Mouse (Mus musculus) forebrain, embryonic 14.5 days (tissue): ENCODE measurements at regions not wholly inside any gene's neighbourhood (a gene's known extent, or its start where the extent isn't known, plus 50 kb on each side); places are given as distances from the start of the nearest gene placed in this dataset.

Experiments used
- ATAC-seq: fragments of 200-750 bp; cut with Nextera tagmentation; 2 replicates; pipeline ENCODE4 v1.8.0; 2017; ENCODE audit warnings: mild to moderate bottlenecking, moderate library complexity
- DNase-seq: peaks from one replicate; pipeline ENCODE4 v3.0.0-alpha.2; 2015; ENCODE audit warnings: low spot score
- H3K27ac ChIP-seq: fragments of 300-500 bp; sonication (generic); 2 replicates; pipeline ENCODE4 v1.5.1; 2014; ENCODE audit warnings: low read depth, mild to moderate bottlenecking, control low read depth, low read length, moderate library complexity
- H3K27me3 ChIP-seq: fragments of 300-500 bp; sonication (generic); replicated peaks from 2 replicates; pipeline ENCODE4 v1.6.1; 2014; ENCODE audit warnings: low read length, control low read depth, mixed read lengths; ENCODE audit not compliant: control insufficient read depth, insufficient read depth
- H3K36me3 ChIP-seq: fragments of 300-500 bp; sonication (generic); 2 replicates; pipeline ENCODE4 v1.6.1; 2014; ENCODE audit warnings: low read length, control low read depth; ENCODE audit not compliant: control insufficient read depth, insufficient read depth
- H3K4me1 ChIP-seq: fragments of 300-500 bp; sonication (generic); 2 replicates; pipeline ENCODE4 v1.6.1; 2014; ENCODE audit warnings: antibody characterized with exemption, low read length, control low read depth; ENCODE audit not compliant: control insufficient read depth, insufficient read depth
- H3K4me2 ChIP-seq: fragments of 300-500 bp; sonication (generic); 2 replicates; pipeline ENCODE4 v1.6.1; 2014; ENCODE audit warnings: mild to moderate bottlenecking, control low read depth, low read length
- H3K4me3 ChIP-seq: fragments of 300-500 bp; sonication (generic); 2 replicates; pipeline ENCODE4 v1.5.1; 2014; ENCODE audit warnings: low read depth, low read length, control low read depth
- H3K9ac ChIP-seq: fragments of 300-500 bp; sonication (generic); 2 replicates; pipeline ENCODE4 v1.6.1; 2014; ENCODE audit warnings: mild to moderate bottlenecking, low read length, control low read depth, moderate library complexity
- H3K9me3 ChIP-seq: fragments of 300-500 bp; sonication (generic); replicated peaks from 2 replicates; pipeline ENCODE4 v1.6.1; 2016; ENCODE audit warnings: low read length, control low read depth, mixed read lengths; ENCODE audit not compliant: control insufficient read depth
- WGBS: fragments of 180-500 bp; shearing (Covaris S2); extraction: QIAGEN DNeasy Blood & Tissue Kit; methylation state at CpG from one replicate; pipeline ENCODE4 v1.1.7; 2014; 5-methylcytosine and 5-hydroxymethylcytosine counted together

- no peaks in the 10 kb centered on the region for H3K9me3 ChIP-seq
- peak overlapping the region; percentile 53 for H3K4me2 ChIP-seq
- H3K27ac ChIP-seq: 0 out of 2 replicates have a peak overlapping the region, but pooled peaks have one; percentile 23
- DNase-seq: peak; percentile 58
- WGBS: 37% methylated on average over 5 of the region's 5 CpGs
- H3K9ac ChIP-seq: peak overlapping the region; percentile 50
- H3K27me3 ChIP-seq: no peaks in the 10 kb centered on the region
- H3K36me3 ChIP-seq: no peaks in the 10 kb centered on the region
- H3K4me3 ChIP-seq: peak overlapping the region; percentile 38
- ATAC-seq: 0 out of 2 replicates have a peak, but pooled peaks have one; percentile 11
- peaks cover 4% of the 10 kb centered on the region; the same call in 1 of the 2 replicates for H3K4me1 ChIP-seq
Measured at GRCm38 (mm10) chr7:58399651-58400050, 256.3 kb upstream of the Atp10a start.

GRCm38 (mm10) chr7:58400594-58400993, 255.4 kb upstream of the Atp10a start:
- Histone ChIP-seq H3K4me1 (peaks cover 4% of the 10 kb centered on the region; the same call in 1 of the 2 replicates), H3K27me3 (no peaks in the 10 kb centered on the region), H3K36me3 (no peaks in the 10 kb centered on the region), H3K27ac (no peak overlapping the region), H3K9me3 (no peaks in the 10 kb centered on the region), H3K4me3 (no peak overlapping the region), H3K4me2 (no peak overlapping the region), H3K9ac (no peak overlapping the region)
- ATAC-seq (no peak), DNase-seq (no peak)
- WGBS: 90% methylated on average over 1 of the region's 1 CpGs

- Histone ChIP-seq H3K9me3 (no peaks in the 10 kb centered on the region), H3K36me3 (no peaks in the 10 kb centered on the region), H3K27me3 (no peaks in the 10 kb centered on the region), H3K27ac (no peak overlapping the region), H3K4me3 (no peak overlapping the region), H3K9ac (no peak overlapping the region), H3K4me2 (no peak overlapping the region), H3K4me1 (no peaks in the 10 kb centered on the region)
- ATAC-seq (no peak), DNase-seq (no peak)
- 83% methylated on average over 2 of the region's 2 CpGs for WGBS
Measured at GRCm38 (mm10) chr7:58436888-58437625, 218.9 kb upstream of the Atp10a start.

GRCm38 (mm10) chr7:58442535-58443184, 213.3 kb upstream of the Atp10a start:
- H3K4me2 ChIP-seq: no peak overlapping the region
- no peaks in the 10 kb centered on the region for H3K36me3 ChIP-seq
- DNase-seq (no peak), ATAC-seq (no peak)
- no peaks in the 10 kb centered on the region for H3K9me3 ChIP-seq
- H3K9ac ChIP-seq: no peak overlapping the region
- H3K27me3 ChIP-seq: no peaks in the 10 kb centered on the region
- no peak overlapping the region for H3K4me3 ChIP-seq
- H3K27ac ChIP-seq: no peak overlapping the region
- no peaks in the 10 kb centered on the region for H3K4me1 ChIP-seq
- 92% methylated on average over 1 of the region's 1 CpGs for WGBS

GRCm38 (mm10) chr7:58443297-58443696, 212.7 kb upstream of the Atp10a start:
- Histone ChIP-seq H3K9me3 (no peaks in the 10 kb centered on the region), H3K4me2 (no peak overlapping the region), H3K4me1 (no peaks in the 10 kb centered on the region), H3K27ac (no peak overlapping the region), H3K4me3 (no peak overlapping the region), H3K27me3 (no peaks in the 10 kb centered on the region), H3K36me3 (no peaks in the 10 kb centered on the region), H3K9ac (no peak overlapping the region)
- ATAC-seq (no peak), DNase-seq (no peak)
- 92% methylated on average over 3 of the region's 3 CpGs for WGBS

GRCm38 (mm10) chr7:58445781-58446180, 210.2 kb upstream of the Atp10a start:
- Histone ChIP-seq H3K36me3 (no peaks in the 10 kb centered on the region), H3K27me3 (no peaks in the 10 kb centered on the region), H3K4me3 (no peak overlapping the region), H3K9ac (no peak overlapping the region), H3K4me2 (no peak overlapping the region), H3K9me3 (no peaks in the 10 kb centered on the region), H3K27ac (no peak overlapping the region), H3K4me1 (no peaks in the 10 kb centered on the region)
- ATAC-seq (no peak), DNase-seq (no peak)
- 100% methylated on average over 1 of the region's 1 CpGs for WGBS

- Histone ChIP-seq H3K9ac (no peak overlapping the region), H3K27me3 (no peaks in the 10 kb centered on the region), H3K4me3 (no peak overlapping the region), H3K4me2 (no peak overlapping the region), H3K4me1 (no peaks in the 10 kb centered on the region), H3K9me3 (no peaks in the 10 kb centered on the region), H3K27ac (no peak overlapping the region), H3K36me3 (no peaks in the 10 kb centered on the region)
- ATAC-seq: no peak
- DNase-seq: no peak
Measured at GRCm38 (mm10) chr7:58446261-58446660, 209.7 kb upstream of the Atp10a start.

GRCm38 (mm10) chr7:58448727-58449126, 207.2 kb upstream of the Atp10a start:
- DNase-seq (no peak), ATAC-seq (no peak)
- Histone ChIP-seq H3K4me2 (no peak overlapping the region), H3K9ac (no peak overlapping the region), H3K4me1 (no peaks in the 10 kb centered on the region), H3K27me3 (no peaks in the 10 kb centered on the region), H3K27ac (no peak overlapping the region), H3K9me3 (no peaks in the 10 kb centered on the region), H3K36me3 (no peaks in the 10 kb centered on the region), H3K4me3 (no peak overlapping the region)
- 72% methylated on average over 3 of the region's 3 CpGs for WGBS

- Histone ChIP-seq H3K4me3 (no peak overlapping the region), H3K9ac (no peak overlapping the region), H3K36me3 (no peaks in the 10 kb centered on the region), H3K4me1 (no peaks in the 10 kb centered on the region), H3K9me3 (no peaks in the 10 kb centered on the region), H3K27me3 (no peaks in the 10 kb centered on the region), H3K4me2 (no peak overlapping the region), H3K27ac (no peak overlapping the region)
- DNase-seq (no peak), ATAC-seq (no peak)
- WGBS: 71% methylated on average over 1 of the region's 1 CpGs
Measured at GRCm38 (mm10) chr7:58451981-58452380, 204.0 kb upstream of the Atp10a start.
